11 mouse cellular contexts compared by ENCODE assay signal in the genomic region with DNA sequence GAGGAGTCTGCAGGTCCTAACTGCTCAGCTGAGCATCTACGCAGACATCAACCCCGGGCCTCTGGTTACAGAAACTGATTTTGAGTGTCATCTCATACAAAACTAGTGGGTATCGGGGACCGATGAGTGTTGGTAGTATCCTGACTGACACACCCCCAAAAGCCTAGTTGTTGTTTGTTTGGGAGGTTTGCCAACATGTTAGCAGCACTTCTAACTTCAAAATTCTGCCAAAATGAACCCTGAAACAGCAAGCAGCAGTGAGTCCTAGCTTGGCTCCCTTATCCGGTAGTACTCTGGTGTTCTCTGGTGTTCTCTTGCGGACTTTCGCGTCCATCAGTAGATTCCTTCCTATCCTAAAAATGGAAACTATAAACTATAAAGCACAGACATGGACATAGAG. TPM values are rescaled to one million over a fixed set of nuclear protein-coding genes. Genes with fewer than 3 reads are reported as not detected.
DNase-seq lines count a peak whose midpoint lies in the region; ATAC-seq and TF ChIP-seq lines count a peak whose summit lies in the region.
"Had no signal": no experiment of that assay in that cellular context is flagged by ENCODE, and none has a peak within 500 bp of the region (broad histone marks: within the 10 kb centered on the region; RNA-seq: fewer than 3 reads in every experiment).

No protein-coding gene starts in this region.

- peak overlapping the region; percentile 58 for H3K4me3 ChIP-seq in hindbrain, embryonic 10.5 days
- no peak overlapping the region for H3K4me3 ChIP-seq in hindbrain, embryonic 11.5 days (ENCODE audit: low read depth, low read length)
- H3K4me3 ChIP-seq in lung, postnatal 0 days (ENCODE audit: low read depth, low read length): no peak overlapping the region
- H3K4me3 ChIP-seq in hindbrain, embryonic 13.5 days: peak overlapping the region; percentile 42; the same call in 1 of the 2 replicates
- peak overlapping the region; percentile 45 for H3K4me3 ChIP-seq in stomach, embryonic 16.5 days (replicated peaks; ENCODE audit: low read length)
- H3K4me3 ChIP-seq: myocyte had no signal

- H3K9me3 ChIP-seq in hindbrain, embryonic 10.5 days: no peaks in the 10 kb centered on the region
- H3K9me3 ChIP-seq in hindbrain, embryonic 11.5 days (ENCODE audit: control insufficient read depth, low read length): no peaks in the 10 kb centered on the region
- H3K9me3 ChIP-seq in lung, postnatal 0 days (ENCODE audit: low read length): no peaks in the 10 kb centered on the region
- no peaks in the 10 kb centered on the region for H3K9me3 ChIP-seq in hindbrain, embryonic 13.5 days
- H3K9me3 ChIP-seq in stomach, embryonic 16.5 days (replicated peaks; ENCODE audit: control insufficient read depth, low read length): no peaks in the 10 kb centered on the region

- H3K9ac ChIP-seq in hindbrain, embryonic 11.5 days (ENCODE audit: low read depth, low read length): no peak overlapping the region
- no peak overlapping the region for H3K9ac ChIP-seq in lung, postnatal 0 days (replicated peaks; ENCODE audit: low read depth)
- H3K9ac ChIP-seq in hindbrain, embryonic 13.5 days: no peak overlapping the region
- H3K9ac ChIP-seq in stomach, embryonic 16.5 days (ENCODE audit: low read length): no peak overlapping the region

- TF ChIP-seq CTCF in lung, postnatal 0 days (IDR thresholded peaks at IDR 0.05): no peak

- H3K4me1 ChIP-seq in hindbrain, embryonic 10.5 days (replicated peaks): peaks cover 26% of the 10 kb centered on the region
- peaks cover 3% of the 10 kb centered on the region; the same call in 1 of the 2 replicates for H3K4me1 ChIP-seq in hindbrain, embryonic 11.5 days (replicated peaks; ENCODE audit: control insufficient read depth, insufficient read depth, low read length)
- peaks cover 7% of the 10 kb centered on the region; the same call in 1 of the 2 replicates for H3K4me1 ChIP-seq in lung, postnatal 0 days (ENCODE audit: insufficient read depth, low read depth, low read length)
- peaks cover 14% of the 10 kb centered on the region for H3K4me1 ChIP-seq in hindbrain, embryonic 13.5 days (replicated peaks)
- peaks cover 11% of the 10 kb centered on the region for H3K4me1 ChIP-seq in stomach, embryonic 16.5 days (ENCODE audit: control insufficient read depth, insufficient read depth, low read length)

- WGBS in hindbrain, embryonic 10.5 days: 72% methylated on average over 8 of the region's 8 CpGs
- 71% methylated on average over 8 of the region's 8 CpGs for WGBS in hindbrain, embryonic 11.5 days
- 52% methylated on average over 8 of the region's 8 CpGs for WGBS in lung, postnatal 0 days
- 69% methylated on average over 8 of the region's 8 CpGs for WGBS in hindbrain, embryonic 13.5 days
- 69% methylated on average over 8 of the region's 8 CpGs for WGBS in stomach, embryonic 16.5 days

- no peak overlapping the region for H3K4me2 ChIP-seq in hindbrain, embryonic 11.5 days (replicated peaks; ENCODE audit: low read depth, low read length)
- no peak overlapping the region; the same call in 1 of the 2 replicates for H3K4me2 ChIP-seq in lung, postnatal 0 days (replicated peaks; ENCODE audit: low read depth, low read length)
- H3K4me2 ChIP-seq in hindbrain, embryonic 13.5 days: no peak overlapping the region
- peak overlapping the region; percentile 77; the same call in 1 of the 2 replicates for H3K4me2 ChIP-seq in stomach, embryonic 16.5 days (ENCODE audit: low read depth, low read length)

- no peak for TF ChIP-seq EP300 in lung, postnatal 0 days (IDR thresholded peaks at IDR 0.05)

- H3K27ac ChIP-seq in hindbrain, embryonic 10.5 days: no peak overlapping the region
- no peak overlapping the region for H3K27ac ChIP-seq in hindbrain, embryonic 11.5 days (ENCODE audit: low read depth, low read length)
- H3K27ac ChIP-seq in lung, postnatal 0 days (ENCODE audit: low read length): no peak overlapping the region
- H3K27ac ChIP-seq in hindbrain, embryonic 13.5 days: no peak overlapping the region
- no peak overlapping the region for H3K27ac ChIP-seq in stomach, embryonic 16.5 days (ENCODE audit: low read length)

- peaks cover 48% of the 10 kb centered on the region for H3K27me3 ChIP-seq in hindbrain, embryonic 10.5 days (ENCODE audit: insufficient read depth, poor library complexity, severe bottlenecking)
- peaks cover 25% of the 10 kb centered on the region for H3K27me3 ChIP-seq in hindbrain, embryonic 11.5 days (ENCODE audit: control insufficient read depth, insufficient read depth, low read length)
- peaks cover 14% of the 10 kb centered on the region for H3K27me3 ChIP-seq in lung, postnatal 0 days (replicated peaks; ENCODE audit: insufficient read depth, low read length)
- peaks cover 45% of the 10 kb centered on the region for H3K27me3 ChIP-seq in hindbrain, embryonic 13.5 days
- H3K27me3 ChIP-seq in stomach, embryonic 16.5 days (ENCODE audit: control insufficient read depth, insufficient read depth, low read length): peaks cover 27% of the 10 kb centered on the region

- no peak for ATAC-seq in hindbrain, embryonic 11.5 days (ENCODE audit: low FRiP score)
- no peak for ATAC-seq in lung, postnatal 0 days
- ATAC-seq in hindbrain, embryonic 13.5 days (ENCODE audit: low FRiP score): no peak
- no peak for ATAC-seq in stomach, embryonic 16.5 days (ENCODE audit: insufficient read depth, low FRiP score)

- no peak for DNase-seq in hindbrain, embryonic 10.5 days (ENCODE audit: low spot score)
- no peak for DNase-seq in hindbrain, embryonic 11.5 days (ENCODE audit: low spot score)
- DNase-seq in lung, postnatal 0 days (ENCODE audit: low spot score): peak; percentile 25
- DNase-seq in lung, postnatal 25 days (ENCODE audit: low spot score): no peak
- no peak for DNase-seq in gastrocnemius, adult 8-10 months (ENCODE audit: low spot score in 2 of 2)
- DNase-seq: cerebellum, adult 9-11 months; thymus, postnatal 25 days had no signal

- no peaks in the 10 kb centered on the region for H3K36me3 ChIP-seq in hindbrain, embryonic 10.5 days
- no peaks in the 10 kb centered on the region for H3K36me3 ChIP-seq in hindbrain, embryonic 11.5 days (ENCODE audit: control insufficient read depth, insufficient read depth, low read length)
- no peaks in the 10 kb centered on the region for H3K36me3 ChIP-seq in lung, postnatal 0 days (ENCODE audit: insufficient read depth, low read length)
- no peaks in the 10 kb centered on the region for H3K36me3 ChIP-seq in hindbrain, embryonic 13.5 days
- no peaks in the 10 kb centered on the region for H3K36me3 ChIP-seq in stomach, embryonic 16.5 days (ENCODE audit: control insufficient read depth, insufficient read depth, low read length)

RNA-seq across cellular contexts. Expression of gene Corin, which starts 1.5 kb away (rescaled TPM):
- 5.8 and 7.8 TPM in 2 replicates for polyA plus RNA-seq in hindbrain, embryonic 10.5 days (2016; fragmentation: Nextera tagmentation; extraction: Ambion mirVana)
- polyA plus RNA-seq in hindbrain, embryonic 11.5 days (2014; fragmentation: Nextera tagmentation; extraction: Ambion mirVana): 8.8 and 10.2 TPM in 2 replicates
- 0.85 and 1.1 TPM in 2 replicates for polyA plus RNA-seq in lung, postnatal 0 days (2015; fragmentation: Nextera tagmentation; extraction: Ambion mirVana)
- polyA plus RNA-seq in hindbrain, embryonic 13.5 days (2015; fragmentation: Nextera tagmentation; extraction: Ambion mirVana): 4.6 and 4.8 TPM in 2 replicates
- polyA plus RNA-seq in stomach, embryonic 16.5 days (2015; fragmentation: Nextera tagmentation; extraction: Ambion mirVana): 1.9 and 3.5 TPM in 2 replicates
- under 1 TPM; 0.05 to 0.27 (median 0.15) TPM for total RNA-seq in gastrocnemius, adult 8-10 months (2022)
- total RNA-seq: megakaryocyte progenitor cell, adult 5-6 weeks had no signal
- polyA plus RNA-seq: myocyte had no signal

RNA-seq across cellular contexts. Expression of gene Nfxl1, which starts 56.7 kb away (rescaled TPM):
- polyA plus RNA-seq in hindbrain, embryonic 10.5 days (2016; fragmentation: Nextera tagmentation; extraction: Ambion mirVana): 14.9 and 18.1 TPM in 2 replicates
- polyA plus RNA-seq in hindbrain, embryonic 11.5 days (2014; fragmentation: Nextera tagmentation; extraction: Ambion mirVana): 23.6 and 26.0 TPM in 2 replicates
- 9.3 and 9.5 TPM in 2 replicates for polyA plus RNA-seq in lung, postnatal 0 days (2015; fragmentation: Nextera tagmentation; extraction: Ambion mirVana)
- 14.5 and 15.6 TPM in 2 replicates for polyA plus RNA-seq in hindbrain, embryonic 13.5 days (2015; fragmentation: Nextera tagmentation; extraction: Ambion mirVana)
- 13.9 and 14.6 TPM in 2 replicates for polyA plus RNA-seq in stomach, embryonic 16.5 days (2015; fragmentation: Nextera tagmentation; extraction: Ambion mirVana)
- total RNA-seq in gastrocnemius, adult 8-10 months (2022): 1 to 10 TPM; 2.5 to 5.9 (median 3.2) TPM

Comparison
In these comparisons a context has a peak if more than half of its experiments do, and no peak if none do; other contexts are left out.
1. H3K4me3 ChIP-seq: peak in hindbrain, embryonic 10.5 days (single experiment), hindbrain, embryonic 13.5 days (single experiment) and stomach, embryonic 16.5 days (single experiment); none in hindbrain, embryonic 11.5 days (single experiment) and lung, postnatal 0 days (single experiment).